Mouse (Mus musculus) right cerebral cortex, postnatal 36 days (tissue): ENCODE results near the gene Hpse2.
"Not testable (repeated sequence)": the region's sequence is repeated elsewhere in the genome, so short reads cannot be mapped to it uniquely, and the experiment has no call there.

Experiments used
- DNase-seq, 2 experiments: peaks; one replicate each; pipeline ENCODE4 v3.0.0; 2022; ENCODE audit warnings: low spot score in 2 of 2, mixed read lengths in 1 of 2

Hpse2 gene

GRCm38 (mm10) chr19:43388017-43388904 lies at the start of gene Hpse2:
Hpse2 (minus strand) TSS chr19:43388355.
- DNase-seq = no peak

GRCm38 (mm10) chr19:43427446-43428224 lies 39.5 kb upstream of the Hpse2 start:
- no peak for DNase-seq

DNA sequence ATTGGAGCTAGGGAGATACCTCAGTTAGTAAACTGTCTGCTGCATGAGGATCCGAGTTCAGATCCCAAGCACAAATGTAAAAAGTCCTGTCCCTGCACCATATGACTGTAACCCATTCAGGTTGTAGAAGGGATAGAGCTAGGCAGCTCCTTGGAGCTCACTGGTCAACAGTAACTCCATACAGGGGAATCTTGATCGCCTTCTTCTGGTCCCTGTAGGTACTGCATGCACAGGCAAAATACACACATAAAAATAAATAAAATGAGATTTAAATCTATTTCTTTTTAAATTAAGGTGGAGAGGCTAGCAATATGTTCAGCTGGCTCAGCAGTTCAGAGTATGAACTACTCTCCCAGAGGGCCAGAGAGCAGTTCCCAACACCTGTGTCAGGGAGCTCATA lies 35.9 kb upstream of the Hpse2 start:
- DNase-seq = no peak

DNA sequence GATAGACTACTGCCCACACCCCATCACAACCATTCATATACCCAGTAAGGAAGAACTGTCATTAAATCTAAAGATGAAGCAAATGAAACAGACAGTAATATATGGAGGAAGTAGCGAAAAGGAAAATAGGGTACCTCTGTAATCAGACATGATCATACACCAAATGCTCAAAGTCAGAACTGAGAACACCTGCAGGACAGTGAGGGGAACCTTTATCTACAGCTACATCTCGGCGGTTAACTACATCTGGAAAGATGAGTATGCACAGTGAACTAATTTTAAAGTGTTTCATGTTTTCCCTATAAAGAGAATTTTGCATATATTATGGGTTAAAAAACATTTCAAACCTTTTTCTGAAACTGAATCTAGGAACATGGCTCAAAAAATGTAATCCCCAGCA lies 32.4 kb upstream of the Hpse2 start:
- DNase-seq = no peak

- DNase-seq = no peak
Measured at GRCm38 (mm10) chr19:43415565-43415964, 27.4 kb upstream of the Hpse2 start.

- DNase-seq = no peak
Measured at GRCm38 (mm10) chr19:43407181-43407580, 19.0 kb upstream of the Hpse2 start.

- DNase-seq = no peak
Measured at GRCm38 (mm10) chr19:43396327-43396726, 8.2 kb upstream of the Hpse2 start.

GRCm38 (mm10) chr19:43387071-43387770 lies 934 bp downstream of the Hpse2 start:
- no peak for DNase-seq

GRCm38 (mm10) chr19:43386041-43386952 lies 1.9 kb downstream of the Hpse2 start:
- DNase-seq = no peak

DNA sequence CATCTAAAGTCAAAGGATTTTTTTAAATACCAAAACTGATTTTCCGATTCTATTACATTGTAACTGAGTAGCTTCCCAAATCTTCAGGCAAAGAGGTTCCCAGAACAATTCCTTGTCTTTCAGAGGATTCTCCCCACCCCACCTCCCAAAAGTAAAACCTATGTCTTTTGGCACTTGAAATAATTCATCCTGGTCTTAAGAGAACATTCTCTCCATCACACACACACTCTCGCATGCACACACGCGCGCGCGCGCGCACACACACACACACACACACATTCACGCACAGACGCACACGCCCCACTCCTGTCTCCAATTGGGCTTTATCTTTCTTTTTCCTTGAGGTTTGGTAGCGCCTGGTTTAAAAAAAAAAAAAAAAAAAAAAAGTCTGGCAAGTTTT lies 2.7 kb downstream of the Hpse2 start:
- DNase-seq = no peak

DNA sequence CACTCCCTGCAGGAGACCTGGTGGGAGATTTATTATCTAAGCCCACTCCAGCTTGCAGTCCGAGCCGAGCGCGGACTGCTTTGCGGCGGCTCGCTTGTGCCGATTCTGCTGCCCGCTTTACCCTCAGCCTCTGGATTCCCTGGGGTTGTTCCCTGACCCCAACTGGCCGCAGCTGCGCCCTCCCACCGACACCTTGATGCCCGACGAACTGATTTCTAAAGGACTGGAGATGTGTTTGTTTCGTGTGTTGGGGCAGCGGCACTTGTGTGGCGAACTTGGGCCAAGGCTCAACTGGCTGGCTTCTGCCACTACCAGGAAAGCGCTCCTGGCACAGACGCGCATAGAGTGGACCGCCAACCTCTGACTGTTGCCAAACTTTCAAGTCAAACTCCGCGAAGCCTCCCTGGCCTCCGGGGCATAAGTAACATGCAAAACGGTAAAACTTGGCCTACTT lies 3.1 kb downstream of the Hpse2 start:
- DNase-seq = no peak

DNA sequence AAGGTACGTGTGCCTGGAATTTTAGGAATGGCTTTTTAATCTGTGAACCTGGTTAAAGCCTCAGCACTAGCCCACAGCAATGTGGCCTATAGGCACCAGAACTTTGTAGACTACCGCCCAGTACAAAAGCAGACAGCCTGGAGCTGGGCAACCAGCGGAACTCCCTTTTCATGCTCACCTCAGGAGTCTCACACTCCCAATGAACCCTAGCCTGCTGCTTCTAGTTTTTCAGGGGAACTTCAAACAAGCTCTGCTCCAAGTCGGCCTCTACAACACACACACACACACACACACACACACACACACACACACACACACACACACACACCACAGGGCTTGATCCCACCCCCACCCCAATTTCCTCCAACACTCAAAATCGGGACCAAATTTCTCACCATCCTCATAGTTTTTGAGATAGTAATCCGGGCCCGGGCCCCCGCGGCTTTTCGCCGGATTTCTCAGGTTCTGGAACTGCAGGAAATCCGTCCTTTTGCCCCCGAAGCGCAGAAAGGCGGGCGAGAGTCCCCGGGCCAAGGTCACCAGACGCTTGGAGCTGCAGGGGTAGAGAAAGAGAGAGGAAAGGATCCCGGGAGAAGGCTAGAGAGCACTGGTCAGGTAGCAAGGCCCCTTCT lies 3.7 kb downstream of the Hpse2 start:
- no peak for DNase-seq

GRCm38 (mm10) chr19:43358830-43359229 lies 29.3 kb downstream of the Hpse2 start:
- no peak for DNase-seq

GRCm38 (mm10) chr19:43311125-43311524 lies 77.0 kb downstream of the Hpse2 start:
- peak in 1 of 2 experiments; percentile 1 for DNase-seq

DNA sequence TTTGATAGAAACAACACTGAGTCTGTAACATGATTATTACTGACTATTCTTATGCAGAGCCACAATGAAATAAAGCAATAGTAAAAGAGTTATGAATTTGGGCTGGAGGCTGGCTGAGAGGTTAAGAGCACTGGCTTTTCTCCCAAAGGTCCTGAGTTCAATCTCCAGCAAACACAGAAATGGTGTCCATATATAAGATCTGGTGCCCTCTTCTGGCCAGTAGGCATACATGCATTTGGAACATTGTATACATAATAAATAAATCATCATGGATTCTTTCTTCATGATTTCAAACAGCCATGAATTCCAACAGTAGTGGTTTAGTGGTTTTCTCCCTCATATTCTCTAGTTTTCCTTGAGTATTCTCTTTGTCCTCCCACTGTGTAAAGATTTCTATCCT lies 81.4 kb downstream of the Hpse2 start:
- DNase-seq = no peak

DNA sequence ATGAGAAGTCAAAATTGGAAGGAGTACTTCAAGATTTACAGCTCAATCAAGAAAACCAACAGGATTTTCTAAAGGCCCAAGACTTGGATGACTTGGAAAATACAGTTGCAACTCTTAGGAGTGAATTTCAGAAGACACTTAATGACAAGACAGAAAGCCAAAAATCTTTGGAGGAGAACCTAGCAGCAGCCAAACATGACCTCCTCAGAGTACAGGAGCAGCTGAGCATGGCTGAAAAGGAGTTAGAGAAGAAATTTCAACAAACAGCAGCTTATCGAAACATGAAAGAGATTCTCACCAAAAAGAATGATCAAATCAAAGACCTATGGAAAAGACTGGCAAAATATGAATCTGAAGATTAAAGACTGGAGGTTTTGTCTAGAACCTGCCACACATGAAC lies 106.8 kb downstream of the Hpse2 start:
- not testable (repeated sequence) for DNase-seq

DNA sequence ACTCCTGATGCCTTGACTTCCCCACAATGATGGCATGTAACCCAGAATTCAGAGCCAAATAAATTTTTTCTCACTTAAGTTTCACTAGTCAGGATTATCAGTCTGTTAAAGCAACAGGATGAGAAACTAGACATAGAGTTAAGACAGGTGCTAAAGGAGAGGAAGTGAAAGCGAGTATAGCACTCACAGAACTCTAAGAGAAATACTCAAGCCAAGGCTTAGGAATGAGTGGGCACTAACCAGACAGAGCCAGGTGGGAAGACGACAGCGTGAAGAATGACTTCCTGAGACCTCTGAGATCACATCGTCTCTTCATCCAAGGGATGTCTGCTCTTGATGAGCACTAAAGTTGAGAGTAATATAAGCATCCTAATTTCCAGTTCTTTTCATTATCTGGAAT lies 144.2 kb downstream of the Hpse2 start:
- DNase-seq = no peak

- DNase-seq = no peak
Measured at GRCm38 (mm10) chr19:43231711-43232110, 156.4 kb downstream of the Hpse2 start.

- no peak for DNase-seq
Measured at GRCm38 (mm10) chr19:43193562-43193961, 194.6 kb downstream of the Hpse2 start.

GRCm38 (mm10) chr19:43175437-43175965 lies 212.7 kb downstream of the Hpse2 start:
- DNase-seq = no peak
